Mouse (Mus musculus): ENCODE data around the gene Tbc1d1.

Gene Tbc1d1

DNA sequence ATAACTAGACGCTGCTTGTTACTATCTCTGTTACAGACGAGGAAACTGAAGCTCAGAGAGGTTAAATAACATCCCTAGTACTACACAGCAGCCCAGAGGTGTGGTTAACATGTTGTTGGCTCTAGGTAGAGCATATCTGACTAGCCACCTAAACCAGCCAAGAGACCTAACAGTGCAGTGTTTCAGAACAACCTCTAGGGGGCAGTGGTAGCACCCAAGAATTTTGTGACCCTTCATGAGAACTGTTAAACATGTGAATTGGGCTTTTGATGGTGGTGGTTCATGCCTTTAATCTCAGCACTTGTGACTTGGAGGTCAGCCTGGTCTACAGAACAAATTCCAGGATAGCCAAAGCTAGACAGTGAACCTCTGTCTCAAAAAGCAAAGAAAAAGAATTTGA, 46.2 kb downstream of the Tbc1d1 start:
- peak; percentile 18 to 60 for DNase-seq (ENCODE audit: low read depth in 2 of 2, low spot score in 2 of 2)

DNA sequence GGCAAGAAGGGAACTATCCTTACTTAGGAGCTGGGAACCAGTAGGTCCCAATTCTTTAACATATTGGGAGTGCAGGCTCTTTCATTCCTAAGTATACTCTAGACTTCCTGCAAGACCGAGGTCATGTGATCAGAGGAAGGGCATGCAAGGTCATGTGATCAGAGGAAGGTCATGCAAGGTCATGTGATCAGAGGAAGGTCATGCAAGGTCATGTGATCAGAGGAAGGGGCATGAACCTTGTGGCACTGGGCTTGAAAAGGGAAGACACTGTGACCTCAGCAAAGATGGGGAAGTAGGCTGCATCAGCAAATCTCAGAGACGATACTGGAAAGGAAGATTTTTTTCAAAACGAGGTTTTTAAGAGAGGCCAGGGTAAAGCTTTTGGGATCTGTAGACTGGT, 49.5 kb downstream of the Tbc1d1 start:
- no peak for DNase-seq (ENCODE audit: low read depth in 2 of 2, low spot score in 2 of 2)

- DNase-seq (ENCODE audit: low read depth in 2 of 2, low spot score in 2 of 2), result no peak
Measured at GRCm38 (mm10) chr5:64206431-64206830, 50.3 kb downstream of the Tbc1d1 start.

- no peak for DNase-seq (ENCODE audit: low read depth in 2 of 2, low spot score in 2 of 2)
Measured at GRCm38 (mm10) chr5:64206875-64207274, 50.8 kb downstream of the Tbc1d1 start.

DNA sequence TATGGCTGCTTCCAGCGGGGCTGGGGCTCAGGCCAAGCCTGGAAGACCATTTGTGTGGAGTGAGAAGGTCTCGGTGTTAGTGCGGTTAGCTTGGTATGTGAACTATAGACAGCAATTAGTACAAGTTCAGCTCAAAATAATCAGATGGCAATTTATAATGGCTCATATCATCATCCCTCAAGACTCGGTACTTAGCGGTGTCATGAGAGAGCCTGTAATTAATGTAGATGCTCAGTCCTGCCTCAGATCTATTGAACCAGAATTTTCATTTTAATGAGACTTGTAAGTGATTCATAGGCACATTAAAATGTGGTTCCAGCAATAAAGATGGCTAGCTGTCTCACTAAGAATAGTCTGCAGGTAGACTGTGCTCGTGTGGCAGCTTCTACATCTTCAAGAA, 51.7 kb downstream of the Tbc1d1 start:
- no peak for DNase-seq (ENCODE audit: low read depth in 2 of 2, low spot score in 2 of 2)

GRCm38 (mm10) chr5:64210817-64211216, 54.7 kb downstream of the Tbc1d1 start:
- no peak for DNase-seq (ENCODE audit: low read depth in 2 of 2, low spot score in 2 of 2)

DNA sequence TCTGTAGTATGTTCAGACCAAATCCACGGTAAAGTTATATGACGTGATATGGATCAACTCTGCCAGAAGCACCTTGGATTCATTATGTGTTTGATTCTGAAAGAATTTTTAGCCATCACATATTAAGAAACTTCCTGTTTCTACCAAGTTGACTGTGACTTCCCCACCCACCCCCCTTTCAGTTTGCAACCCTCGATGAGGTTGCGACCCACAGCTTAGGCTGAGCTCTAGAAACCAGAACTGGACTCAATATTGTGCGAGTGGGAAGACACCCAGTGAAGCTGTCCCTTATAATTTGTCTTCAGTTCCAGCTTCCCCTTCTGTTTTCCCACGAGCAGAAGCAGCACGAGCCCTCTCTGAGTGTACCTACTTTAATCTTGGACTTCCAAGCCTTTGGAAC, 55.2 kb downstream of the Tbc1d1 start:
- DNase-seq (ENCODE audit: low read depth in 2 of 2, low spot score in 2 of 2), result no peak

GRCm38 (mm10) chr5:64212206-64212605, 56.1 kb downstream of the Tbc1d1 start:
- no peak for DNase-seq (ENCODE audit: low read depth in 2 of 2, low spot score in 2 of 2)

- no peak for DNase-seq (ENCODE audit: low read depth in 2 of 2, low spot score in 2 of 2)
Measured at GRCm38 (mm10) chr5:64212619-64213018, 56.5 kb downstream of the Tbc1d1 start.

- no peak for DNase-seq (ENCODE audit: low read depth in 2 of 2, low spot score in 2 of 2)
Measured at GRCm38 (mm10) chr5:64215806-64216205, 59.7 kb downstream of the Tbc1d1 start.

GRCm38 (mm10) chr5:64216326-64216725, 60.2 kb downstream of the Tbc1d1 start:
- no peak for DNase-seq (ENCODE audit: low read depth in 2 of 2, low spot score in 2 of 2)

- DNase-seq (ENCODE audit: low read depth in 2 of 2, low spot score in 2 of 2), result no peak
Measured at GRCm38 (mm10) chr5:64217256-64217655, 61.2 kb downstream of the Tbc1d1 start.

DNA sequence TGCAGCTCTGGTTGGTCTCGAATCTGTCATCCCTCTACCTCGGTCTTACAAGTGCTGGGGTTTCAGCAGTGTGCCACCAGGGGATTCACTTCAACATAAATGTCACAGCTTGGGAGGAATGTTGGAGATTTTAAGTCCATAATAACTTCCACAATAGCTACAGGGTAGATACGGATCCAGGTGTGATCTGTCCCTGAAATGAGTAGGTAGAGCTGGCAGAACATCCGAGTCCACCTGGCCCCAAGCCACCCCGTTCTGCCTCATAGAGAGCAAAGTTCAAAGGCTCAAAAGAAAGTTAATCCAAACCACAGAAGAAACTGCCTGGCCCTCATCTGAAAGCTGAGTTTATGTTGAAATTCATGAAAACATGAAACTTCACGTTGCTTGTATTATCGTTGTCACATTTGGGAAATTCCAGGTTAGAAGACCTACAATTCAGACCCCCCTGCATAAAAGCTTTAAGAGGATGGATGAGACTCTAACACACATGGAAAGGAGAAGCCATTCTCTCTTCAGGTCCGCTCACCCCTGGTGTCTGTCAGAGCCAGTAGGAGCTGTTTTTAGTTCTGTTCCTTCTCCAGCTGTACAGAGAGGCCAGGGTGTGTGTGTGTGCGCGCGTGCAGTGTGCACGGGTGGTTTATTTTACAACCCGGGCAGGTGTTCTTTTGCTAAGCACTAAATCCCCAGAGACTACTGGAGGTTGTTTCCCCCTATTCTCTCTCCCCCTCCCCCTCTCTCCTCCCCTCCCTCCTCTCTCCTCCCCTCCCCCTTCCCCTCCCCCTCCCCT, 61.9 kb downstream of the Tbc1d1 start:
- DNase-seq (ENCODE audit: low read depth in 2 of 2, low spot score in 2 of 2), result no peak

DNA sequence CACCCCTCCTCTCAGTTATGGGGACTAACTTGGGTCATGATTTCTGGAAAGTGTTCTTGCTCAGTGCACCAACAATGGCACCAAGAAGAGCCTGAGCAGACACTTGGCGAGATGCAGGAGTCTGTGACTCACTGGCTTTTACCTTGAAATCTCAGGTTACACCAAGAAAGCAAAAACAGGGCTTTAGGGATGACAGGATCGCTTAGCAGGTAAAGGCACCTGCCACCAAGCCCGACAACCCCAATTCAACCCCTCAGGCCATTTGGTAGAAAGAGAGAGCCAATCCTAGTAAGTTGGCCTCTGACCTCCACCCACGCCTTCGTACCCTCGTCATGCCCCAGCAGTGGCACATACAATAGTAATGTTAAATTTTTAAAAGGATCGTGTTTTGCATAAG, 62.5 kb downstream of the Tbc1d1 start:
- DNase-seq (ENCODE audit: low read depth in 2 of 2, low spot score in 2 of 2), result no peak

- DNase-seq (ENCODE audit: low read depth in 2 of 2, low spot score in 2 of 2), result no peak
Measured at GRCm38 (mm10) chr5:64220776-64221175, 64.7 kb downstream of the Tbc1d1 start.

DNA sequence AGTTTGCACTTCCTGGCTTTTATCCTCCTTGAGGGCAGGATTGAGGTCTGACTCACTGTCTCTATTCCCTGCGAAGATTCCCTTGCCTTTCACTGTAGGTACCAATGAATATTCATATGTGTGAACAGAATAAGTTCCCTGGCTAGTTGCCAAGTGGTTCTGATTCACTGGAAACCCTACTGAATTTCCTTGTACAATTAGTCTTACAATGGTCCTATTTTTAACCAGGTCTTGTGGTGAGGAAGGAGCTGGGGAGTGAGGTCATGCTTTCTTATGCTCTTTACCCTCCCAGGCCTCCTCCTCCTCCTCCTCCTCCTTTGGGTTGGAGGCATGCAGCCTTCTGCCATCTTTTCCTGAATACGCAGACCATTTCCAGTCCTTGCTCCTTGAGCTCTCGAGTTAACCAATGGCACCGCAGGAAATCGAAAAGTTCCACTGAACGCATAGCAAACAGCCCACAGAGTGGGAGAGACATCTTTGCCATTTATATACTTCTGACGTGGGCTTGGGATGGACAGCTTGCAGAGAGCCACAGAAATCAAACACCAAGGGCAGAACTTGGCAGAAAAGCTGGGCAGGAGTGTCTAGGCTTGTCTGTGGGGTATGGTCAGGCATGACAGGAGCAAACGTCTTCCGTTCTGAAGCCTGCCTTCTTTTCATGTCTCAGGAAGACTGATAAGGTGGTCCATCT, 68.8 kb downstream of the Tbc1d1 start:
- no peak for DNase-seq (ENCODE audit: low read depth in 2 of 2, low spot score in 2 of 2)

DNA sequence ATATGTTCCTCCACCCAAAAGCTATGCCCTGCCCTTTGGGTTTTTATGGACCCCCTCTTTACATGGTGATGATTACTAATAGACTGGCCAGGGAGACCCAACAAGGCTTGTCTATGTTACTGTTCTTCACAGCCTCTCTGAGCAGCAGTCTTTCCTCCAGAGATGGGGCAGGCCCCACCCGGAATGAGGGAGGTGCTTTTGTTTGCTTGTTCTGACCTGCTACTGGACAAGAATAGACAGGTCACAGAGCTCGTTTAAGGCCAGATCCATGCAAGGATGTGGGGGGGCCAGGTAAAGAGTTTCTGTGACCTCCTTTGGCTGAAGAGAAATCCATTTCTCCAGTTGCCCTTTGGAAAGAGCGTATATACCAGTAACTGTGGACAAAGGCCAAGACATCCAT, 72.1 kb downstream of the Tbc1d1 start:
- no peak for DNase-seq (ENCODE audit: low read depth in 2 of 2, low spot score in 2 of 2)

- no peak for DNase-seq (ENCODE audit: low read depth in 2 of 2, low spot score in 2 of 2)
Measured at GRCm38 (mm10) chr5:64229336-64229866, 73.3 kb downstream of the Tbc1d1 start.

GRCm38 (mm10) chr5:64230061-64230466, 74.0 kb downstream of the Tbc1d1 start:
- DNase-seq (ENCODE audit: low read depth in 2 of 2, low spot score in 2 of 2), result peak; percentile 61 to 69

GRCm38 (mm10) chr5:64230507-64231041, 74.5 kb downstream of the Tbc1d1 start:
- peak in 1 of 2 experiments; percentile 19 for DNase-seq (ENCODE audit: low read depth in 2 of 2, low spot score in 2 of 2)

DNA sequence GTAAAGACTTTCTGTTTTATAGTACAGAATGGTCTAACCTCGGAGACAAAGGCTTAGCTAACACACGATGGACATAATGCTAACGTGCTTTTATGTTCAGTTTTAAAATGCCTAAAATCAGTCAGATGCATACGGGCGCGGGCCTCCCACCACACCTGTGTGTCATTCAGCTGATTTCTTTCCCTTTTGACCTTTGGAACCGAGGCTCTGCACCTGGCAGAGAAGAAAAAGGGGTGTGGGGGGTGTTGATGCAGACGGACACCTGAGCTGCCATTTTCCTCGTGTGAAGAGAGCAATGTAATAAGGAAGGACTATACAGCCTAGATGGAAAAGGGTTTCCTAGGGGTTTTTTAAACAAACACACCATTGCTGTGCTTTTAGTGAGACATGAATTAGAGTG, 76.8 kb downstream of the Tbc1d1 start:
- DNase-seq (ENCODE audit: low read depth in 2 of 2, low spot score in 2 of 2), result no peak
